Mouse (Mus musculus) layer of hippocampus, adult 18-20 months (tissue): ENCODE data around the gene Notch2. TPM values are rescaled to one million over a fixed set of nuclear protein-coding genes. Genes with fewer than 3 reads are reported as not detected.

Experiments used
- DNase-seq, 2 experiments: peaks; one replicate each; pipeline ENCODE4 v3.0.0; 2022; ENCODE audit warnings: low spot score in 2 of 2
- total RNA-seq, 2 experiments: library from RNA; stranded (reverse); gene quantifications; 2 replicates each; pipeline ENCODE4 v1.2.3; 2021

The Notch2 gene
- total RNA-seq, 2 experiments from 2014 or later = 21.4 to 22.8 TPM

GRCm38 (mm10) chr3:98067852-98068491 is 54.6 kb downstream of the Notch2 start:
- DNase-seq = no peak

GRCm38 (mm10) chr3:98069161-98069560 is 55.8 kb downstream of the Notch2 start:
- no peak for DNase-seq

- no peak for DNase-seq
Measured at GRCm38 (mm10) chr3:98069856-98070255, 56.5 kb downstream of the Notch2 start.

GRCm38 (mm10) chr3:98072570-98072969 is 59.2 kb downstream of the Notch2 start:
- no peak for DNase-seq

GRCm38 (mm10) chr3:98073545-98073944 is 60.2 kb downstream of the Notch2 start:
- no peak for DNase-seq

- no peak for DNase-seq
Measured at GRCm38 (mm10) chr3:98074622-98075231, 61.4 kb downstream of the Notch2 start.

GRCm38 (mm10) chr3:98077866-98078265 is 64.5 kb downstream of the Notch2 start:
- DNase-seq = no peak

- no peak for DNase-seq
Measured at GRCm38 (mm10) chr3:98078816-98079215, 65.5 kb downstream of the Notch2 start.

GRCm38 (mm10) chr3:98079601-98080215 is 66.4 kb downstream of the Notch2 start:
- DNase-seq = no peak

- DNase-seq = no peak
Measured at GRCm38 (mm10) chr3:98080630-98081029, 67.3 kb downstream of the Notch2 start.

- no peak for DNase-seq
Measured at GRCm38 (mm10) chr3:98082188-98082587, 68.9 kb downstream of the Notch2 start.

GRCm38 (mm10) chr3:98082972-98083371 is 69.6 kb downstream of the Notch2 start:
- DNase-seq = no peak

GRCm38 (mm10) chr3:98084061-98084655 is 70.8 kb downstream of the Notch2 start:
- DNase-seq = no peak

GRCm38 (mm10) chr3:98084870-98085269 is 71.5 kb downstream of the Notch2 start:
- no peak for DNase-seq

- no peak for DNase-seq
Measured at GRCm38 (mm10) chr3:98085812-98086268, 72.5 kb downstream of the Notch2 start.

- DNase-seq = no peak
Measured at GRCm38 (mm10) chr3:98086441-98086840, 73.1 kb downstream of the Notch2 start.

- DNase-seq = no peak
Measured at GRCm38 (mm10) chr3:98086860-98087259, 73.5 kb downstream of the Notch2 start.

GRCm38 (mm10) chr3:98087551-98087950 is 74.2 kb downstream of the Notch2 start:
- DNase-seq = no peak

- no peak for DNase-seq
Measured at GRCm38 (mm10) chr3:98089702-98090101, 76.4 kb downstream of the Notch2 start.

- no peak for DNase-seq
Measured at GRCm38 (mm10) chr3:98090129-98090528, 76.8 kb downstream of the Notch2 start.

GRCm38 (mm10) chr3:98092680-98093370 is 79.5 kb downstream of the Notch2 start:
- no peak for DNase-seq
